Mouse (Mus musculus) B cell, adult 67 days (primary cell): ENCODE data around the gene Slc19a2. TPM values are rescaled to one million over a fixed set of nuclear protein-coding genes. Genes with fewer than 3 reads are reported as not detected.

Experiments
- total RNA-seq, 2 experiments: library from RNA; stranded (reverse); gene quantifications; 4 replicates each; pipeline ENCODE4 v1.2.4; 2023

Slc19a2 gene
- 10 to 100 TPM in 1 of 2 experiments, 1 to 10 TPM in 1; 8.6 to 10.7 TPM for total RNA-seq

DNA sequence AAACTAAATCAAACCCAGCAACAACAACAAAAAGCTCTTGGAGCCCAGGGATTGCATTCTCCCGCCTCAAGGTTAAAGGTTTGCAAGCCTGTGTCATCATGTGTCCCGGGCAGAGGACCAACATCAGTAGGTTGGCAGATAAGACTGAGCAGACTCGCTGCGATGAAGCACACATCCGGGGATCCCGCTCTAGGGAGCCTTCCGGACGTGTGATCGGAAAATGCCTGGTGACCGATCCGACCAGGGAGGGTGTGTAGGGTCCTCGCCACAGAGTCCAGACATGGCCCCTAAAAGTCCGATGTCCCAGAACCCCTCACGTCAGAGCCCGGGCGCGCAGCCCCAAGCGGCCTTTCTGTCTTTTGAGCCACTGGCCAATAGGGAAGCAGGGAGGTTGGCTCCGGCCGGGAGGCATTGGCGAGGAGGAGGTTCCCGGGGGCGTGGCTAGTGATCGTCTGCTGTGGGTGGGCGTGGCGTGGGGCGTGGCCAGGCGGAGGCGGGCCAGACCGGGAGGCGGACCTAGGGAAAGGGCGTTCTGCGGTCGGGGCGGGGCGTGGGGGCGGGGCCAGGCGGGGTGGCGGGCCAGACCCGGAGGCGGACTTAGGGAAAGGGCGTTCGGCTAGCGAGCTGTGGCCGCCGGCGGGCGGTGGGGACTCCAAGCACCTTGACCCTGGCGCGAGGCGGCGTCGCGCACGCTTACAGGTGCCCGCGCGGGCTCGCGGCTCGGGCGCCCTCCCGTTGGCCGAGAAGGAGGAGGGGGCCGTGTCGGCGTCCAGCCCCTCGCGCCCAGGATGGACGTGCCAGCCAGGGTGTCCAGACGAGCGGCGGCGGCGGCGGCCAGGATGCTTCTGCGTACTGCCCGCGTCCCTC lies at the start of gene Slc19a2:
Gene Slc19a2 (plus strand): TSS at position 582 of the 867 bp plus-strand sequence.

DNA sequence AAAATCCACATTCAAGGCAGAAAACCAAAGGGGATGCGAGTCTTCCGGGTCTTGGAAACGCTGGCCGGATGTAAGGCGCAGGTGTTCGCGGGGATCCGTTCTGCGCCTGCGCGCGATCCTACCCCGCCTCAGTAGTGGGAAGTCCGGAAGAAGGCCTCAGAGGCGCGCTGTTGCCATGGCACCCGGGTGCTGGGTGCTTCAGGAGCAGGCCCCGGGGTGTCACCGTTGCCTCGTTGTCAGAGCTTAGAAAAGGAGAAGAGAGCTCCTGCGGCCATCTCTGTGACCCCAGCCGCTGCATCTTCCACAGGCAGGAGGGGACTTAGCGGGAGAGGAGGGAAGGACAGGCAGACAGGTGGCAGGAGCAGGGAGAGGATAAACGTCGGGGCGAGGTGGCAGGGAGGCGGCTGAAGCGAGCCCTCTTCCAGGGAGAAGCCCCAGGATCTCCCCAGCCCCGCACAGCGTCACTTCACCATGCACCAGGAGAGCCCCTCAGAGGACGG lies 26.7 kb downstream of the Slc19a2 start, which contains the start of gene Ccdc181:
Gene Ccdc181 (plus strand): TSS at position 131 of the 500 bp plus-strand sequence.

DNA sequence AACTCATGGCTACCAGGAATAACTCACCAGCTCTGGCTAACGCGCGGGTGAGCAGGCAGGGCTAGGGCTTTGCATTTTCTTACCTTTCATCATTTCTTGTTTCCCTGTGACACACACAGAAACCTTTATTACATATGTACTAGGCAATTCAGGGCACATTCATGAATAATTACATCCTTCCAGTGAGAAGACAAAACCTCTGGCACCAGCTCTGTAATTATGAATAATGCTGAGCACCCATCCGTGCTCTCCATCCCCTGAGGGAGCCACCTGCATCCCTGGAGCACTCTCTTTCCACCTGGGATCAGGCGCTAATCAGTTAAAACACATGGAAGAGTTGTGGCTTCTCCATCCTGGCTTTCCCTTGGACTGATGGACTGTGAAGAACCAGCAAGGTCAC lies 55.0 kb downstream of the Slc19a2 start, which contains the start of gene Nme7:
Gene Nme7 (plus strand): TSS at position 301 of the 400 bp plus-strand sequence.

DNA sequence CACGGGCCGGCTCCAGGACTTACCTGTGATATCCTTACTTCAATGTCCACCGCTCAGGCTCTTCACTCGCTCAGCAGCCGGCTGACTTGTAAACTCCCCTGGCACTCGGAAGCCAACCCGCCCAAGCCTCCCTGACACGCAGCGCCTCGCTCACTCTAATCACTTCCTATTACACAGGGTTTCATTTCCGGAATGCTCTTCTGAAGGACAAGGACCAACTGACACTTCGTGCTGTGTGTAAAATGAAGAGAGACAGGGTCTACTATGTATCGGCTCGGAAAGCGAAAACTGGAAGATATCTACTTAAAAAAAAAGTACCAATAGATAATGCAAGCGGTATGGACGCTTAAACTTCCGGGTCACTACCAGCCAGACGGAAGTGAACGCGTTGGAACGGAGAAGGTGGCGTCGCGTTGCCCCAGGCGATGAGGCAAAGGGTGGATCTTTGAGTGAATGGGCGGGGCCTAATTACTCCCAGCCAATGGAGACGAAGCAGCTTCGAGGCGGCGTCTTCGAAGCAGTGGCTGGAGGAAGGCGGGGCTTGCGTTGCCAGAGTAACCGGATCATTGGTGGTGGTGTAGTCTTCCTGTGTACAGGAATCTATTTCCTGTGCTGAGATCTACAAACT lies 58.4 kb downstream of the Slc19a2 start, which contains the start of gene Blzf1:
Gene Blzf1 (minus strand): TSS at position 366 of the 628 bp plus-strand sequence.

Other genes with a start within 250 kb of the Slc19a2 start
- gene Sele, start 200.8 kb upstream of the Slc19a2 start, total RNA-seq = not detected
- 100 to 1,000 TPM; 589 to 666 TPM for gene Sell, start 187.1 kb upstream of the Slc19a2 start, total RNA-seq
- gene Selp, start 133.8 kb upstream of the Slc19a2 start, total RNA-seq = 1 to 10 TPM in 1 of 2 experiments, under 1 TPM in 1; 0.81 to 1.8 TPM
- under 1 TPM; 0.39 to 0.61 TPM for gene F5, start 97.2 kb upstream of the Slc19a2 start, total RNA-seq
- gene Ccdc181, start 26.5 kb downstream of the Slc19a2 start, total RNA-seq = 1 to 10 TPM; 6.0 to 7.4 TPM
- 10 to 100 TPM; 10.6 to 11.8 TPM for gene Nme7, start 55.1 kb downstream of the Slc19a2 start, total RNA-seq
- gene Blzf1, start 58.4 kb downstream of the Slc19a2 start, total RNA-seq = 10 to 100 TPM; 22.2 to 24.9 TPM
- gene Atp1b1, start 209.3 kb downstream of the Slc19a2 start, total RNA-seq = 10 to 100 TPM; 13.4 to 17.1 TPM